Mouse (Mus musculus) cortical plate, adult 2 months (tissue): ENCODE results near the gene Ovgp1.

Experiments used
- CTCF ChIP-seq: fragments of 200-500 bp; IDR thresholded peaks from 2 replicates; pipeline ENCODE4 v1.5.1; 2011; ENCODE audit warnings: mild to moderate bottlenecking, control low read depth, low read length; ENCODE audit not compliant: insufficient read depth; ENCODE audit errors: extremely low read depth
- POLR2A ChIP-seq: fragments of 200-500 bp; IDR thresholded peaks from 2 replicates; pipeline ENCODE4 v1.6.1; 2011; ENCODE audit warnings: mild to moderate bottlenecking, low read length, control low read depth; ENCODE audit not compliant: insufficient read depth; ENCODE audit errors: extremely low read depth

GRCm38 (mm10) chr3:105932240-105933071, 41.1 kb upstream of the Ovgp1 start, which contains the start of gene I830077J02Rik:
- TF ChIP-seq POLR2A (no peak), CTCF (no peak)
